Mouse (Mus musculus): ENCODE results near the gene Nf2.
A peak's percentile ranks its signal among the peaks of the same experiment; 100 is the strongest.

Nf2 gene

DNA sequence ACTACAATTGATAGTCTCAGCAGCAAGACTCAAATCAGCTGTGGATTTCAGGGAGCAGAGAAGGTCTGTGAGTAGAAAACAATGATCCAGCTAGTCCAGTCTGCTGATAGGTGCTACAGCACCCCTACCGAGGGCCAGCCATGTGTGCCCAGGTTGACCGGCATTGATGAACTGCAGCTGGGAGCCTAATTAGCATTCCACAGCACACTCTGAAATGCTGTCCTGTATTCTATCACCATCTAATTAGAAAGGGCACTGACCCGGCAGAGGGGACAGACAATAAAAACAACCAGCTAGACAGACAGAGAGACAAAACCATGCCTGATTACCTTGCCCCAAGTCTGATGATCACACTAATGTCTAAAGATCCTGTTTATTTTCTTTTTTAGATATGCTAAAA lies 56.3 kb downstream of the Nf2 start:
- DNase-seq (ENCODE audit: low spot score in 2 of 2): no peak

DNA sequence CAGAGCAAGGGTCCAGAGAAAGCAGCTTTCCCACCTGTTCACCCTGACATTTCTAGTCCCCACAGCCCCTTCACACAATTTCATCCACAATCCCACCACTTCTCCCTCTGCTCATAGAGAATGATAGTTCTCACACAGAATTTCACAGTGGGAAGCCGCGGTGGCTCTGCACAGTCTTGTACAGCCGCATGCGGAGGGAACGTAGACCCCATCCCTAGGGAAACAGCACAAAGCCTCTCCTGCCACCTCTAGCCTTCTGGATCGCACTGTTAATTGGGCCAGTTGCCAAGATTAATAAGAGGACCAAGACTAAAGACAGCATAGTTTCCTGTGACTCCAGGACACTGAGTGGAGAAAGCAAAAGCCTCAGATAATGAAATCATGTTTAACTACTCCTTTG lies 57.8 kb downstream of the Nf2 start:
- DNase-seq (ENCODE audit: low spot score in 2 of 2): no peak

DNA sequence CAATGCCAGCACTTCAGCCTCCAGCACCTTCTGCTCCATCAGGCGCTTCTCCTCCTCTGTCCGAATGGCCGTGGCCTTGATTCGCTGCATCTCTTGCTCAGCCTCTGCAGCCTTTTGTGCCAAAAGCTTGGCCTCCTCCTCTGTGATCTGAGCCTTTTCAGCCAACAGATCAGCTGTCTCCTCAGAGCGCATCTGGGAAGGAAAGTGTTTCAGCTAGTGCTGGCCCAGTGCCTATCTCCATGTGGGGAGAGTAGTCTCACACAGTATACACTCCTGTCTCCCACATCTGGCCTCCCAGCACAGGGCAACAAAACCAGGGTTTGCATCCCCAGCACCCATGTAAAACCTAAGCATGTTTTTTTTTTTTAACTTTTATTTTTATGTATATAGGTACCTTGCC lies 59.6 kb downstream of the Nf2 start:
- peak in 1 of 2 experiments; percentile 34 for DNase-seq (ENCODE audit: low spot score in 2 of 2)

DNA sequence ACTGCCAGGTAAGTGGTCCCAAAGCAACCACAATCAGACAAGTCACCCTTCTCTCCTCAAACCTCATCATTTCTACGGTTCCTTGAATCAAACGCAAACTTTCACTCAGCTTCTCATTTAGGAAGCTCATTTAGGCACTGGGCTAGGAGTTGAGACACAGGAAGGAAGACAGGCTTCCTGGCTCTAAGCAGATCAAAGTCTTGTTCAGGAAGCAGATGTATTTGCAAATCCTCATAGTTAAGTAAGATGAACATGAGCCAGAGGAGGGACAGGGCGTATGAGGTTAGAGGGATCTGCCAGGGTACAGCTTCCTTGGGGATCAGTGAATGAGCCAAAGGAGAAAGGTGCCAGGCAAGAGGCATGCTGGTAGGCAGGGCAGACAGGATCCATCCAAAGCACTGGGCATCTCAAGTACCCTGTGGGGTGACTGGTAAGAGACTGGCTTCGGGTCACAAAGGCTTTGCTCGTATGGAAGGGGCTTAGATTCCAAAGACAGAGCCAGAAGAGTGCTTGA lies 64.7 kb downstream of the Nf2 start:
- DNase-seq (ENCODE audit: low spot score in 2 of 2): no peak

DNA sequence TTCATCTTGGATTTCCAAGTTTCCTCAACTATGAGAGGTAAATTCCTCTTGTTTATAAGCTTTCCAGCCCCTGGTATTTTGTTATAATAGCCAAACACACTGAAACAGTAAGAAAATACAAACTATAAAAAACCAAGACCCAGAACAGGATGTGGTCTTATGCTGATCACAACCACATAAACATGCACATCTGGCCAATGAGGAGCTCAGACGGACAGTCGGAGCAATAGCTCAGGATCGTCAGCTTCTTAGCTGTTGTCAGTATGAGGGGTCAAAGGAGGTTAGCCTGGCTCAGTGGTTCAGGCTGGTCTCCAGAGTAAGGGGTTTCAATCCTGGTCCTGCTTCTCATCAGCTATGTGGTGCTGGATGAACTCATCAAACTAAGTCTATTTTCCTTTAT lies 66.2 kb downstream of the Nf2 start:
- no peak for DNase-seq (ENCODE audit: low spot score in 2 of 2)

DNA sequence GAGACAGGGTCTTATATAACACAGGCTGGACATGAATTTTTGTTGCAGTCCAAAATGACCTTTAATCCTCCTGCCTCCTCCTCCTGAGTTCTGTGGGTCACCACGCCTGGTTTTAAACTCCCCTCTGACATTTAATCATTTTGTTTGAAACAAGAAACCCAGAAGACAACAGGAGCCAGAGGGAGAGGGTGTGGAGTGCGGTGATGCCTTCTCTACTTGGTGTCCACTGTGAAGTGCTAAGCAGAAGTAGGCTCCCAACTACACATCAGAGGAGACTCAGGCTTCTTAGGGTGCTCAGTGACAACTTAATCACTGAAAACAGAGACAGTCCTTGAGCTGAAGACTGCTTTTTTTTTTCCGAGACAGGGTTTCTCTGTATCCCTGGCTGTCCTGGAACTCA lies 68.4 kb downstream of the Nf2 start:
- DNase-seq (ENCODE audit: low spot score in 2 of 2): no peak

DNA sequence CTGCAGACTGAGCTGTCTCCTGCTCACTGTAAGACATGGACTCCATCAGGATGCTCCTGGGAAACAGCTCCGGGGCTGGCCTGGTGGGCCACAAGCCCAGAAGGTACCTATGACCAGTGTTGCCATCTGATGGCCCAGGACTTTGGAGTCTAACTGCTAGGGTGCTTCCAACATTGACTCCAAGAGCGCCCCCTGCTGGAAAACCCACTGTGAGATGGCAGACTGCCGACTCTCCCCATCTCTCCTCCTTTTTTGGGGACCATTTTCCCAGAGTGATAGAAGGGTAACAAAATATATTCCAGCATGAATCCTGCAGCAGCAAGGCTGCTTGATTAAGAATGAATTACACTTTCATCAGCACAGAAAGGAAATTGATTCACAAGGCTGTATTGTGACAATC lies 76.4 kb downstream of the Nf2 start:
- peak in 1 of 2 experiments; percentile 69 for DNase-seq (ENCODE audit: low spot score in 2 of 2)

DNA sequence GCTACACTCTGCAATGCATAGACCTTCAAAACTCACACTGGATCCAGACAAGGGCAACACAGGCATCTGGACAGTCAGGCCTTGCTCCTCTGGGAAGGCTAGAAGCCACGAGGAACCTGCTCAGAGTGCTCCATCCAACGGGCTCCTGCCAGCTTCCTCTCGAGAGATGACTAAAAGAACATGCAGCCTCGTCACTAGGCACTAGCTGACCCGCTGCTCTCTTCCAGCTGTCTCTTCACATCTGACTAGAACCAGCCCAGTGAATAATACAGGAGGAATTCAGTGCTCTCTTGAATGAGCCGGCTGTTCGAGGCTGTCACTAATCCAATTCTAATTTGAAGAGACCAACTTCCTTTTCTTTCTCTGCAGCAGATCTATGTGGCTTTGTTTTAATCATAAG lies 77.6 kb downstream of the Nf2 start:
- DNase-seq (ENCODE audit: low spot score in 2 of 2): no peak

DNA sequence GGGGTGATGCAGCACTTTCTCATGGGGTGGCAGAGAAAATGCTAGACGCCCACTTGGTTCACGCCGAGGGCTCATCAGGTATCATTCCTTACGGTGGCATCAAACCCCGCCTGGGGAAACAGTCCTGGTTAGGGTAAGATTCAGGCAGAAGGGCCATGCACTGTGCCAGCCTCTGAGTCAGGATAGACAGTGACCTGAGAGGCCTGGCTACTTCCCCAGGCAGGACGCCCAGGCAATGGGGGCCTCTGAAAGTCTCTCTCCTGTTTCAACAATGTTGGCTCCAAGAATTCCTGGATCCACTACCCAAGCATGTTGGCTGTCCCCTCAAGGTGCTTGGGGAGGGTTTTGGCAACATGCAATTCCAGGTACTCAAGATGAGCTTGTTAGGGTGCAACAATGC lies 79.5 kb downstream of the Nf2 start:
- no peak for DNase-seq (ENCODE audit: low spot score in 2 of 2)

DNA sequence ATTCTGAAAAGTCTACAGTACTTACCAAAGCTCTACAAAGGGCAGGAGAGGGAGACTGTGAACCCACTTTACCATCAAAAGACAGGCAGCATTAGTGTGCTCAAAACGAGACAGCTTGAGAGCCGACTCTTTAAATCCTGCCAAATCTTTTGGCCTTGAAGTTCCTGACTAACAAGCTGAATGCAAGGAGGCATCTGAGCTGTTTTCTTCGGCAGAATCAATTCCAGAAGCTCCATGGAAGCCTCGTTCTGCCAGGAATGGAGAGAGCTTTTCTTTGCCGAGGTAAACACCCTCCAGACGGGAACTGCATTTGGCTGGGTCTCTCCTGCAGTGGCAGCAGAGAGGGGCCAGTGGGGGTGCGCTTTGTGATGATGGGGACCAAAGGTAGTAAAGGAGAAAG lies 80.0 kb downstream of the Nf2 start:
- DNase-seq (ENCODE audit: low spot score in 2 of 2): no peak

DNA sequence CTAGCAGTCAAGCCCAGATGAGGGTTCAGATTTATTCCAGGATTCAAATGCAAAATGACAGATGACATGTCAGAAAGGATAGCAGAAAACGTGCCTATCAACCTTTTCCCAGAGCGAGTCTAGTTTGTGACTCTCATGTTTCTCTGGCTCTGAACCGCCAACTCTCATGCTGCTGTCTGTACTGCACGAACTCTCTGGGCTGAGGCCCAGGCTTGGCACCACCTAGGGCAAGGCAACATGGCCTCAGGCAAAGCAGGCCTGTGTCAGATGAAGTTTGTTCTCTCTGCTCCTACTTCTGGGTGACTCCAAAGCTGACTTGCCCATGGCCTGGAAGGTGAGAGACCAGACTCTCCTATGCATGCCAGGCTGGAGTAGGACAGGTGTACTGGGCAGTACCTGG lies 80.9 kb downstream of the Nf2 start:
- no peak for DNase-seq (ENCODE audit: low spot score in 2 of 2)

DNA sequence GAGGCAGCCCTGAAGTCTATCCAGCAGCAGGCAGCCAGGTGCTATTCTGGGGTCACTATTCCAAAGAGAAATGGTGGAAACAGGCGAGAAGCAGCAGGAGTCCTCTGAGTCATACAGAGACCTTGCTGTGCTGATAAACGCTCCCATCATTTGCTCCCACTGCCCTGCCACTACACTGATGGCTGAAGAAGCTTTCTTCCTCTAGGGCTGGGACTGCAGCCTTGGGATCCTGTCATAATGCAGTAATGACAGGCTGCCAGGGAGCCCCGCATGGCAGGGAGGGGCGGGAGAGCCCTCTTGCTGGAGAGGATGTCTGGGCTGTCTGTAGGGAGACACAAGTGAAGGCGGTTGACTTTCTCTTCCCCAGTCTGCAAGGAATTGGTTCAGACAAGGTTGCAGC lies 84.9 kb downstream of the Nf2 start:
- DNase-seq (ENCODE audit: low spot score in 2 of 2): no peak

DNA sequence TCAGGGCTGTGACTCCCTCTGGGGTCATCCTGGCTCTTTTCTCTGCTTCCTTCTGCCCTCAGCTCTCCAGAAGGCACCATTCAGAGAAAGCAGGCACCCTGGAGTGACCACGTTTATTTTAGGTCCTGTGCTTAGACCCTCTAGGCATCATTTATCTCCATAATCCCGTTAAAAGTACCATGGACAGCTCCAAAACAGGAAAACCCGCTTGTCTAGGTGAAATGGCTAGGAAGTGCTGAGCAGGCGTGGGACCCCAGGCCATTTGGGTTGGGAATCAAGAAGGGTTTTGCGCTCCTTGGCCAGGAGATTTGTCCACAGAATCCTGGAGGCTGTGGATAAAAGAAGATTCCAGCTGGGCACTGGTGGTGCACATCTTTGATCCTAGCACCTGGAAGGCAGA lies 85.7 kb downstream of the Nf2 start:
- DNase-seq (ENCODE audit: low spot score in 2 of 2): no peak

DNA sequence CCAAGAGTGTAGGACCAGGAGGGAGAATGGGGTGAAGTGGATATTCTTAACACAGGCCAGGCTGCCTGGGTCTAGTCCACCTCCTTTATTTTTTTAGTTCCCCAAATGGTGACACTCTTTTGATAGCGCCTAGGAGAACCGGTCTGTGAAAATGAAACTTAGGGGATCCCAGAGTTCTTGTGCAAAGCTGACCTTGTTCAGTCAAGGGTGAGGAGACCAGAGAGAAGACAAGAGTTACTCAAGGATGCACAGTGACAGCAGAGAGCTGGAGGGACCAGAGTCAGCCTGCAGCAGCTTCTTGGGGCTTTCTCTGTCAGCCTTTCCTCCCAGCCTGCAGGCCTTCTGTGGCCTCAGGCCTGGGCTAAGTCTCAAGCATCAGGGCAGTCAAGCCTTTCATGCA lies 86.8 kb downstream of the Nf2 start:
- DNase-seq (ENCODE audit: low spot score in 2 of 2): no peak

DNA sequence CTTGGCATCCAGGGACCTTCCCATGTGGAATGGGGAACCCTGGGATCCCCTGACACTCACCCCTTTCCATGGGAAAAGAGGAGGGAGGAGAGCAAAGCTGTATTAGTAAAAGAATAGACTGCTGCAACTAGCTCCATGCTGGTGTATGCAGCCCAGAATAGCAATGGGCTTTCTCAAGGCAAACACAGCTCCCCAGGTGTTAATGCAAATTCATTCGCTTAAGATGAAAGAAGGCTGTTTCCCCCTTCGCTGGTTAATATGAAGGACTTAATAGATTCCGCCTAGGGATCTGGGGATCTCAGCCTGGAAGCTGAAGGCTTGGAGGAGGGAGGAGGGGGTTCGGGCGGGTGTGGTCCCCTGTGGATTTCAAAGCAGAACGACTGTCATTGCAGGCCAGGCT lies 87.3 kb downstream of the Nf2 start:
- no peak for DNase-seq (ENCODE audit: low spot score in 2 of 2)

DNA sequence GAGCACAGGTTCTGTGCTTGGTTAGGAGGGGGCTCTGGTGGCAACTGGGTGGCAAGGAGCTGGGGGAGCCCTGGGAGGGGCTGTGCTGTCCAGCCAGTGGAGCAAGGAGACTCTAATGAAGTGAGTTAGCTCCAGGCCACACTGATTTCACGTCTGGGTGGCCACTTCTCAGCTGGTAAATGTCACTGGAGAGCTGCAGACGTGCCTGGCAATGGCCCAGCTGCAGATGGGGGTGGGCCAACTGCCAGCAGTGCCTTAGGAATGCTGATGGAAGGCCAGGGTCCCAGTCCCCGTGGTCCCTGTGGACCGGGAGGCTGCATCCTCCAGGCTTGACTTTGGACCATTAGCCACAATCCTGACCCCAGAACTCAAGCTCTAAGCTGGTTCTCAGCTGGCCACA lies 88.9 kb downstream of the Nf2 start:
- DNase-seq (ENCODE audit: low spot score in 2 of 2): no peak

DNA sequence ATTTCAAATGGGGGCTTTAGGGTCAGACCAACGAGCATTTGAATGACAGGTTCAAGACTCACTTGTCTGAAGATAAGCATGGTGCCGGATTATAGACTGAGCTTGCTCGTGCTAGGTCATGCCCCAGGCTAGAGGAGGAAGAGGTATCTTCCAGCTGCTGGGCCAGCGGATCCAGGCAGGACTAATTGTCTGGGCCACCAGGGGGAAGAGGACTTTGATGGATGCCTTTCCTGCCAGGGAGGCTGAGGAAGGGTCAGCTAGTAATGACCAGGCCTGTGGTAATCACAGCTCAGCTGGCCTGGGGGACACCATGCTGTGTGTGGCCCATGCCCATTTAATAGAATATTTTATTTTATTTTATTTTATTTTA lies 91.6 kb downstream of the Nf2 start:
- DNase-seq (ENCODE audit: low spot score in 2 of 2): no peak

DNA sequence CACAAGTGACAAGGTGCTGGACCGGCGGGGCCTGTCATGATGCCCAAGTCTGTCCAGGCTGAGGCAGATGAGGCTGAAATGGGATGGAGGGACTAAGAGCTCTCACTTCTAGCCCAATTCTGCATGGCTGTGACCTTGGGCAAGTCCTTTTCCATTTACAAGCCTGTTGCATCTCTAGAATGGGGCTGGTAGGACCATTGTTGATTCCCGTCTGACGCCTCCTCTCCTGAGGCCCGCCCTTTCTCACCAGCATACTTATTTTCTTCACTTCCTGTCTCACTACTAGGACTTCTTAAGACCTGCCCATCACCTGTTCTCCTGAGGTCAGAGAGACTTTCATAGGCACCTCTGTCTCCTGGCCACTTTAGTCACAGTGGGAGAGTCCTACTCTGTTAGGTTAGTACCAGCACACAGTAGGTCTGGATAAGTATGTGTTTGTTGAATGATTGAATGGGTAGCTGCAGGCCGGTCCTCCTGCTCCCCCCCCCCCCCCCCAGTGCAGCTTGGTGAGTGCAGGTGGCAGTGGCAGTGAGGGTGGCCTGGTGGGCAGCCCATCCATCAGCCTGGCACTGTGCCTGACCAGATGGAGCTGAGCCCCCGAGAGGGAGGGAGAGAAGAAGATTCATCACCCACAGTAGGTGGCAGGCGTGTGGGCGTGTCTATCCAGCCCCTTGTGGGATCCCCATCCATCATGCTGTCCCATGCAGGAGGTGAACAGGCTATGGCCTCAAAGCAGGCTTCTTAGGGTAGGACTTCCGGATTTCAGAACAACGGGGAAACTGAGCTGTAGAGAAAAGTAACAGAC lies 92.2 kb downstream of the Nf2 start:
- DNase-seq (ENCODE audit: low spot score in 2 of 2): no peak

DNA sequence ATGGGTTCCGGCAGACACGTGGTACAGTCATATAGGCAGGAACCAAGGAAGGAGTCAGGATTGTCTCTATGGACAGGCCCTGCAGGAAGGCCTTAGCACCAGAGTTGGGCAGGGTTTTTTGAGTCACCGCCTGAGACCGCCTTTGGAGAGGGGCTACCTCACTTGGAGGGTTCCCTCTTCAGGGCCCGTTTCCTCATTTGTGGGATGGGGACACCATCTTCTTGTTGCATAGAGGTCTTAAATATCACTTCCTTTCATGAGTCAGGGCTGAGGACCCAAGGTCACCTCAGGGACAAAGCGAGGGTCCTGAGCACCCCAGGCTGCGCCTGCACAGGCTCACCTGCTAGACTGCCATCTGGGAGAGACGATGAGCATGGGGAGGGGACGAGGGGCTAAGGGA lies 92.9 kb downstream of the Nf2 start:
- DNase-seq (ENCODE audit: low spot score in 2 of 2): no peak

DNA sequence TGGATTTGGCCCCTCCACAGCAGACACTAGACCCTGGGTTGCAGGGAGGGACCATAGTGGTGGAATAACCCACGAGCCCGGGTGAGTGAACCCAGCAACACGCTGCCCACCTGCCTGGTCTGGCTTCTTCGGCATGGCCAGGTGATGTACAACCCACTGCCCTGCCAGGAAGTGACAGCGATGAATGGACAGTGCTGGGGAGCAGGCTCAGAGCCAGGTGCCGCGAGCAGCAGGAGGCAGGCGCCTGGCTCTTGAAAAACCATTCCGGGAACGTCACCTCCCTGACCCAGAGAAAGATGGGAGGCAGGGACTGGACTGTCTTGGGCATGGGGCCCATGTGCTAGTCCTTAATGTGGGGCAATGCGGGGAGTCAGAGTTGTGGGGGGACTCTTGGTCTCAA lies 94.5 kb downstream of the Nf2 start:
- DNase-seq (ENCODE audit: low spot score in 2 of 2): no peak

DNA sequence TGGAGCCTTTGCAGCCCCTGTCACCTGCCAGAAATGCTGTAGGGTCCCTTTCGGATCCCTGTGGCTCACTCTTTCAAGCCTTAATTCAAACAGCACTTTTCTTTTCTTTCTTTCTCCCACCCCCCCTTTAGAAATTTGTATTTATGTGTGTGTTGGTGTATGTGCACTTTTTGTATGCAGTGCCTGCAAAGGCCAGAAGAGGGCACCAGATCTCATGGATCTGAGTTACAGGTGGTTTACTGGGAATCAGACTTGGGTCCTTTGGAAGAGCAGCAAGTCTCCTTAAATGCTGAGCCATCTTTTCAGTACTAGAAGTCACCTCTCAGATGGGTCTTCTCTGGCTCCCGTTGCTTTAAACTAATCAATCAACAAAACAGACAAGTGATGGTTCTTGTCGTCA lies 95.3 kb downstream of the Nf2 start:
- no peak for DNase-seq (ENCODE audit: low spot score in 2 of 2)

DNA sequence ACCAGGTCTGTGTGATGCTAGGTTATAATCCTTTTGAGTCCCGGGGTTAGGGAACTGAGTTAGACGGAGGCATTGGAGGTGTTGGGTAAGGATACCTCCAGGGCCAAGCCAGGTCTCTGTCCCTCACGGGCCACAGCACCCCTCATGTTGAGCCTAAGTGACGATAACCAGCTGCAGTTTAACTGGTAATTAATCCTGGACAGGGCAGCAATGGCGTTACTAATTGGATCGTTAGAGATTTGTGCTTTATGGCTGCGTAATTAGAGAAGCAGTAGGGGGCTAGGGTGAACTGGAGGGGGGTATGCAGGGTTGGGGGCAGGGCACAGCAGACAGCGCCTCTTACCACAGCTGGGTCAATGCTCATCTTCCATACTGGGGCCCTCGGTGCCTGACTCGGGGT lies 96.5 kb downstream of the Nf2 start:
- no peak for DNase-seq (ENCODE audit: low spot score in 2 of 2)

DNA sequence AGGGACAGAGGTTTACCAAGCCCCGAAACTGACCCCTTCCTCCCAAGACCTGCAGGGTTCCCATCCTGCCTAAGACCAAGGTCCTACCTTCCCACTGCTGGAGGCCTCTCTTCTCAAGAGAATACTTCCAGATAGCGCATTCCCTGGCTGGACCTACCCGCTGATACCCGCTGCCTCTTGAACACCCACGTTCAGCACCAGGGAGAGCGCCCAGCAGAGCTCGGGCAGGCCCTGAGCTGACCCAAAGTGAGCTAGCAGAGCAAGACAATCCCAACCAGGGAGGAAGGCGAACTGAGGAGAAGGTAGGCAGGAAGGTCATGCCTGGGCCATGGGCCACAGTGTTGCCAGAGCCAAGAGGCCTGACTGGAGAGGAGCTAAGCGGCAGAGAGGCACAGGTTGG lies 99.1 kb downstream of the Nf2 start:
- DNase-seq (ENCODE audit: low spot score in 2 of 2): peak; percentile 69 to 83

DNA sequence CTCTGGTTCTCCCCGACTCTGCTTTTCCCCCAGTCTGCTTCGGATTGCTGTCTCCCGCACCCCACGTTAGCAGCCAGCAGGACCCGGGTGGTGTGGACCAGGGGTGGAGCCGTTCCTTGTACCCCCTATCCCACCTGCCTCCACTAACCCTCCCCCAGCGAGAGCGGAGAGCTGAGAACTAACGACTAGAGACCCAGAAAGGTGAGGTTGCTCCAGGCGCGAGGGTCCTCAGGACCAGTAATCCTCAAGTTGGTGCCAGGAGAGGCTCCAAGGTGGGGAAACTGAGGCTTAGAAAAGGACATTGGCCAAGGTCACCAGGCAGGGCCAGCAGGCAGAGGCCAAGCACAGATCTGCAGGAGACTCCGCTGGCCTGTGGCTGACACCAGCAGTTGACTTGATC lies 102.1 kb downstream of the Nf2 start:
- DNase-seq (ENCODE audit: low spot score in 2 of 2): no peak

Measured in urinary bladder, postnatal 4 days (tissue).